Mouse (Mus musculus): ENCODE results near the gene Taco1. TPM values are rescaled to one million over a fixed set of nuclear protein-coding genes. Genes with fewer than 3 reads are reported as not detected.

Gene Taco1
- total RNA-seq, 1 experiment = 17.4 TPM

DNA sequence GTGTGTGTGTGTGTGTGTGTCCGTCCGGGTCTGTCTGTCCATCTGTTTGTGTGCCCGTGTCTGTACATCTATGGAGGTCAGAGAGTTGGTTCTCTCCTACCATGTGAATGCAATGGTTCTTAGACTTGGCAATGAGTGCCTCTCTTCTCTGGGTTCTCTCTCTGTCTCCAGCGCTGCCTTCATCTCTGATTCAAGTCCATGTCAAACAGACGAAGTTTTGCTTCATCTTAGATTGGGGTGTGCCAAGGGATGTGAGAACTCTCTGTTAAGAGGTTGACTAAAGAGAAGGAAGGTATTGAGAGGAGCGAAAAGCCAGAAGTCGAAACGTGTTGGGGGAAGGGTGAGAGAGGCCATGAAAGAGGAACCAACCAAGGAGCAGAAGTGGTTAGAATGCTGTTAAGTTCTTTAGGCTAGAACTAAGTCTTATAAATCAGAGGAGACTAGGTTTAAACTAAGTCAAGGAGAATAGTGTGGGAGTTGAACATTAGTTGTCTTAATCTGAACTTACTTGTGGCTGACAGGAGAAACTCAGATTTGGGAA, 40.3 kb downstream of the Taco1 start:
- peaks cover 0 to 4% of the 10 kb centered on the region in 2 experiments; a peak in 1 of 4 replicates for H3K4me1 ChIP-seq (ENCODE audit: control insufficient read depth in 2 of 2, insufficient read depth in 2 of 2, low read length in 2 of 2, poor library complexity in 1 of 2)
- H3K36me3 ChIP-seq (ENCODE audit: control insufficient read depth, insufficient read depth, low read length, poor library complexity, severe bottlenecking) = no peaks in the 10 kb centered on the region
- DNase-seq (ENCODE audit: low read depth, low spot score) = no peak
- in situ Hi-C loops (cut with MboI; ENCODE audit: low sequenced_read_pairs in 2 of 2, unreplicated experiment in 2 of 2) = no loop called here
- TF ChIP-seq MAFK (IDR thresholded peaks at IDR 0.05; ENCODE audit: insufficient read depth, low read depth, low read length) = no peak
- TF ChIP-seq ZC3H11A (IDR thresholded peaks at IDR 0.05; ENCODE audit: borderline replicate concordance, low read depth, low read length) = no peak
- H3K9me3 ChIP-seq (ENCODE audit: control insufficient read depth, insufficient read depth, low read depth, low read length) = no peaks in the 10 kb centered on the region
- H3K4me3 ChIP-seq (ENCODE audit: insufficient read depth in 1 of 2, low read depth in 1 of 2, low read length in 2 of 2, poor library complexity in 1 of 2, severe bottlenecking in 1 of 2) = no peak overlapping the region
- no peak overlapping the region for H3K27ac ChIP-seq (ENCODE audit: insufficient read depth, low read depth, low read length, poor library complexity, severe bottlenecking)
- no peak overlapping the region for H3K9ac ChIP-seq (ENCODE audit: insufficient read depth, low read depth, low read length, poor library complexity, severe bottlenecking)

DNA sequence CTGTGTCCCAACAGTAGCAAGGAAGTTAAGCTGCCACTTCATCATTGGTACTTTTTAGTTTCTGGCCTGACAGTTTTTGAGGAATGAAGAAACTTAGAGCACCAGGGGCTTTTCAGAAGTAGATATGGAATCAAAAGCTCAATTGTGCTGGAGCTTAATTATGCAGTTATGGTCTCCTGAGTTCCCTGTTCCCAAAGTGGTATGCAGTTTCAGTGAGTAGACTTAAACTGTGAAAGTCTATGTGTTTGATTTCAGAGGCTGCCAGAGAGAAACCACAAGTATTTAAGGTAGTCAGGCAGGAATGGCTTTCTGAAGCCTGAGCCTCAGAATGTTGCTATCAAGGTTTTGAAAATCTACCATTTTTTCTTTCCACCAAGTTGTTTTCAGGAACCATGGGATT, 45.8 kb downstream of the Taco1 start:
- no peak overlapping the region for H3K27ac ChIP-seq (ENCODE audit: insufficient read depth, low read depth, low read length, poor library complexity, severe bottlenecking)
- no peaks in the 10 kb centered on the region for H3K36me3 ChIP-seq (ENCODE audit: control insufficient read depth, insufficient read depth, low read length, poor library complexity, severe bottlenecking)
- in situ Hi-C loops (cut with MboI; ENCODE audit: low sequenced_read_pairs in 2 of 2, unreplicated experiment in 2 of 2) = no loop called here
- peaks cover 0 to 4% of the 10 kb centered on the region in 2 experiments; a peak in 1 of 4 replicates for H3K4me1 ChIP-seq (ENCODE audit: control insufficient read depth in 2 of 2, insufficient read depth in 2 of 2, low read length in 2 of 2, poor library complexity in 1 of 2)
- no peak for DNase-seq (ENCODE audit: low read depth, low spot score)
- H3K4me3 ChIP-seq (ENCODE audit: insufficient read depth in 1 of 2, low read depth in 1 of 2, low read length in 2 of 2, poor library complexity in 1 of 2, severe bottlenecking in 1 of 2) = no peak overlapping the region
- no peak for TF ChIP-seq CHD2 (IDR thresholded peaks at IDR 0.05; ENCODE audit: low read depth, low read length)
- TF ChIP-seq MAFK (IDR thresholded peaks at IDR 0.05; ENCODE audit: insufficient read depth, low read depth, low read length) = no peak
- TF ChIP-seq HCFC1 (IDR thresholded peaks at IDR 0.05; ENCODE audit: borderline replicate concordance, insufficient read depth, low read length) = no peak
- TF ChIP-seq ZNF384 (IDR thresholded peaks at IDR 0.05; ENCODE audit: low read depth, low read length) = no peak
- no peak for TF ChIP-seq ZC3H11A (IDR thresholded peaks at IDR 0.05; ENCODE audit: borderline replicate concordance, low read depth, low read length)
- H3K9ac ChIP-seq (ENCODE audit: insufficient read depth, low read depth, low read length, poor library complexity, severe bottlenecking) = no peak overlapping the region
- no peaks in the 10 kb centered on the region for H3K9me3 ChIP-seq (ENCODE audit: control insufficient read depth, insufficient read depth, low read depth, low read length)

DNA sequence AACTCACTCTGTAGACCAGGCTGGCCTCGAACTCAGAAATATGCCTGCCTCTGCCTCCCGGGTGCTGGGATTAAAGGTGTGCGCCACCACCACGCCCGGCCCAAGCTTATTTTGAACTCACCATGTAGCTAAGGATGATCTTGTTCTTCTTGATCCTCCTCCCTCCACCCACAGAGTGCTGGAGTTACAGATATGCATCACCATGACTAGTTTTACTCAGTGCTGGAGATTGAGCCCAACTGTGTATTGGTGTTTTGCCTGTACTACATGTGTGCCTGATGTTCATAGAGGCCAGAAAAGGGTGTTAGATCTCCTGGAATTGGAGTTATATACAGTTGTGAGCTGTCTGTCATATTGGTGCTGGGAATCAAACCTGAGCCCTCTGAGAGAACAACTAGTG, 56.4 kb downstream of the Taco1 start:
- Histone ChIP-seq H3K27ac (ENCODE audit: insufficient read depth, low read depth, low read length, poor library complexity, severe bottlenecking) (no peak overlapping the region), H3K4me1 (ENCODE audit: control insufficient read depth in 2 of 2, insufficient read depth in 2 of 2, low read length in 2 of 2, poor library complexity in 1 of 2) (no peaks in the 10 kb centered on the region), H3K36me3 (ENCODE audit: control insufficient read depth, insufficient read depth, low read length, poor library complexity, severe bottlenecking) (no peaks in the 10 kb centered on the region; the same call in none of the 2 replicates), H3K9ac (ENCODE audit: insufficient read depth, low read depth, low read length, poor library complexity, severe bottlenecking) (no peak overlapping the region), H3K9me3 (ENCODE audit: control insufficient read depth, insufficient read depth, low read depth, low read length) (no peaks in the 10 kb centered on the region), H3K4me3 (ENCODE audit: insufficient read depth in 1 of 2, low read depth in 1 of 2, low read length in 2 of 2, poor library complexity in 1 of 2, severe bottlenecking in 1 of 2) (no peak overlapping the region)
- DNase-seq (ENCODE audit: low read depth, low spot score) = no peak
- no peak for TF ChIP-seq CHD2 (IDR thresholded peaks at IDR 0.05; ENCODE audit: low read depth, low read length)
- no peak for TF ChIP-seq ZC3H11A (IDR thresholded peaks at IDR 0.05; ENCODE audit: borderline replicate concordance, low read depth, low read length)
- TF ChIP-seq MAFK (IDR thresholded peaks at IDR 0.05; ENCODE audit: insufficient read depth, low read depth, low read length) = no peak
- no peak for TF ChIP-seq ZNF384 (IDR thresholded peaks at IDR 0.05; ENCODE audit: low read depth, low read length)
- TF ChIP-seq HCFC1 (IDR thresholded peaks at IDR 0.05; ENCODE audit: borderline replicate concordance, insufficient read depth, low read length) = no peak
- in situ Hi-C loops (cut with MboI; ENCODE audit: low sequenced_read_pairs in 2 of 2, unreplicated experiment in 2 of 2) = no loop called here

- Histone ChIP-seq H3K4me1 (ENCODE audit: control insufficient read depth in 2 of 2, insufficient read depth in 2 of 2, low read length in 2 of 2, poor library complexity in 1 of 2) (no peaks in the 10 kb centered on the region), H3K27ac (ENCODE audit: insufficient read depth, low read depth, low read length, poor library complexity, severe bottlenecking) (no peak overlapping the region), H3K4me3 (ENCODE audit: insufficient read depth in 1 of 2, low read depth in 1 of 2, low read length in 2 of 2, poor library complexity in 1 of 2, severe bottlenecking in 1 of 2) (no peak overlapping the region), H3K9me3 (ENCODE audit: control insufficient read depth, insufficient read depth, low read depth, low read length) (no peaks in the 10 kb centered on the region), H3K36me3 (ENCODE audit: control insufficient read depth, insufficient read depth, low read length, poor library complexity, severe bottlenecking) (no peaks in the 10 kb centered on the region; the same call in 1 of the 2 replicates), H3K9ac (ENCODE audit: insufficient read depth, low read depth, low read length, poor library complexity, severe bottlenecking) (no peak overlapping the region)
- TF ChIP-seq HCFC1 (IDR thresholded peaks at IDR 0.05; ENCODE audit: borderline replicate concordance, insufficient read depth, low read length) (no peak), ZC3H11A (IDR thresholded peaks at IDR 0.05; ENCODE audit: borderline replicate concordance, low read depth, low read length) (no peak), MAFK (IDR thresholded peaks at IDR 0.05; ENCODE audit: insufficient read depth, low read depth, low read length) (no peak), CHD2 (IDR thresholded peaks at IDR 0.05; ENCODE audit: low read depth, low read length) (no peak), ZNF384 (IDR thresholded peaks at IDR 0.05; ENCODE audit: low read depth, low read length) (no peak)
- no peak for DNase-seq (ENCODE audit: low read depth, low spot score)
- in situ Hi-C loops (cut with MboI; ENCODE audit: low sequenced_read_pairs in 2 of 2, unreplicated experiment in 2 of 2) = no loop called here
Measured at GRCm38 (mm10) chr11:106122736-106123135, 56.9 kb downstream of the Taco1 start.

Other genes with a start within 250 kb of the Taco1 start
- 14.7 and 28.6 TPM in 2 replicates for gene Cyb561, start 112.7 kb upstream of the Taco1 start, total RNA-seq (2012; rRNA removed)
- 1.2 and 1.4 TPM in 2 replicates for gene Ace, start 98.1 kb upstream of the Taco1 start, total RNA-seq (2012; rRNA removed)
- gene Ace3, start 71.4 kb upstream of the Taco1 start, total RNA-seq (2012; rRNA removed) = not detected in 2 replicates
- 1.5 and 1.6 TPM in 2 replicates for gene Kcnh6, start 57.9 kb upstream of the Taco1 start, total RNA-seq (2012; rRNA removed)
- gene Dcaf7, start 29.2 kb upstream of the Taco1 start, total RNA-seq (2012; rRNA removed) = 23.0 and 30.3 TPM in 2 replicates
- gene Map3k3, start 18.6 kb downstream of the Taco1 start, total RNA-seq (2012; rRNA removed) = 38.2 and 43.7 TPM in 2 replicates
- gene Gm10840, start 94.8 kb downstream of the Taco1 start, total RNA-seq (2012; rRNA removed) = not detected in 2 replicates
- gene Limd2, start 94.8 kb downstream of the Taco1 start, total RNA-seq (2012; rRNA removed) = 20.3 and 30.9 TPM in 2 replicates
- gene Strada, start 136.1 kb downstream of the Taco1 start, total RNA-seq (2012; rRNA removed) = 14.5 and 24.0 TPM in 2 replicates
- 82.3 and 91.2 TPM in 2 replicates for gene Ccdc47, start 150.3 kb downstream of the Taco1 start, total RNA-seq (2012; rRNA removed)
- 48.2 and 64.3 TPM in 2 replicates for gene Ddx42, start 150.9 kb downstream of the Taco1 start, total RNA-seq (2012; rRNA removed)
- gene Ftsj3, start 190.0 kb downstream of the Taco1 start, total RNA-seq (2012; rRNA removed) = 304 and 403 TPM in 2 replicates
- gene Psmc5, start 190.1 kb downstream of the Taco1 start, total RNA-seq (2012; rRNA removed) = 161 and 263 TPM in 2 replicates
- 45.0 and 47.7 TPM in 2 replicates for gene Smarcd2, start 206.9 kb downstream of the Taco1 start, total RNA-seq (2012; rRNA removed)
- gene Tcam1, start 210.6 kb downstream of the Taco1 start, total RNA-seq (2012; rRNA removed) = 1.0 and 1.3 TPM in 2 replicates
- not detected in 2 replicates for gene Gh, start 235.8 kb downstream of the Taco1 start, total RNA-seq (2012; rRNA removed)
- gene Cd79b, start 248.7 kb downstream of the Taco1 start, total RNA-seq (2012; rRNA removed) = 3.6 and 4.2 TPM in 2 replicates